Mouse (Mus musculus) cerebral cortex, adult 2 months (tissue): ENCODE data around the gene Casz1.

Experiments used
- WGBS: fragments of 180-500 bp; shearing (Covaris S2); methylation state at CpG from one replicate; pipeline ENCODE4 v1.1.7; 2018; 5-methylcytosine and 5-hydroxymethylcytosine counted together

The Casz1 gene

GRCm38 (mm10) chr4:148797475-148798324 is 6.5 kb upstream of the Casz1 start:
- WGBS: 88% methylated on average over 12 of the region's 12 CpGs

- 62% methylated on average over 4 of the region's 4 CpGs for WGBS
Measured at GRCm38 (mm10) chr4:148803031-148803430, 1.2 kb upstream of the Casz1 start.

GRCm38 (mm10) chr4:148803636-148804035 is 593 bp upstream of the Casz1 start:
- 28% methylated on average over 10 of the region's 10 CpGs for WGBS

- 1% methylated on average over 15 of the region's 16 CpGs for WGBS
Measured at GRCm38 (mm10) chr4:148804780-148805160, 541 bp downstream of the Casz1 start.

GRCm38 (mm10) chr4:148805161-148805810 is 1.1 kb downstream of the Casz1 start:
- WGBS: under 1% methylated on average over 41 of the region's 42 CpGs

GRCm38 (mm10) chr4:148805811-148806747 is 1.9 kb downstream of the Casz1 start:
- 2% methylated on average over 64 of the region's 64 CpGs for WGBS

- 2% methylated on average over 19 of the region's 26 CpGs for WGBS
Measured at GRCm38 (mm10) chr4:148806836-148807235, 2.6 kb downstream of the Casz1 start.

DNA sequence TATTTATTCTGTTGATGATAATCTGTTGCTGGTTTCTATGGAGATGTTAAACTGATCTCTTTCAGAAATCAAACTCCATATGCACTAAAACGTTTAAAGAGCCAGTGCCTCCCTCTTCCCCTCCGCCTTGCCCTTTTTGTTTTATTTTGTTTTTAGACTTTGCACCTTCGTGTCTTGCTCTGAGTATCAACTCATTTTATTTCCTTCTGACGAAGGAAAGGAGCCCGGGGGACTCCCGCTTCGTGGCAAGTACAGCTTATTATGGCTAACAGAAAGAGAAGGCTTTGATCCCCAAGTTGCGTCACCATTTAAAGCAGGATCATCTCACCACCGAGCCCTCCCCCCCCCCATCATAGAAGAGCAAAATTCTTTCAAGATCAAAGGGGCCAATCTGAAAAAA is 3.2 kb downstream of the Casz1 start:
- 3% methylated on average over 9 of the region's 9 CpGs for WGBS

DNA sequence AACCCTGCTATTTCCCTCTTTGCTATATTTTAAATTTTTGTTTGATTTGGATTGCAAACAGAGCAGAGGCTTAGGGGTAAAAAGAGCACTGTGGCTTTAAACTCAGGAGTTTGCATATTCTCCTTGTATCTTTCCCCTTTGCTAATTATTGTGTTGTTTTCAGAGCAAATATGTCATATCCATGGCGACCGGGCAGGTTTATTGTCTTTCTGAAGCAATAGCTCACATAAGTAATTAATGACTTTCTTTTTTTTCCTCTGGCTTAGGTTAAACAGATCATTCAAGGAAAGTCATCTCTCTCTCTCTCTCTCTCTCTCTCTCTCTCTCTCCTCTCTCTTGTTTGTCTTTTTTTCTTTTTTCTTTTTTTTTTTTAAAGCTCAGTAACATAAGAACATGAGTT is 4.6 kb downstream of the Casz1 start:
- 37% methylated on average over 2 of the region's 2 CpGs for WGBS

DNA sequence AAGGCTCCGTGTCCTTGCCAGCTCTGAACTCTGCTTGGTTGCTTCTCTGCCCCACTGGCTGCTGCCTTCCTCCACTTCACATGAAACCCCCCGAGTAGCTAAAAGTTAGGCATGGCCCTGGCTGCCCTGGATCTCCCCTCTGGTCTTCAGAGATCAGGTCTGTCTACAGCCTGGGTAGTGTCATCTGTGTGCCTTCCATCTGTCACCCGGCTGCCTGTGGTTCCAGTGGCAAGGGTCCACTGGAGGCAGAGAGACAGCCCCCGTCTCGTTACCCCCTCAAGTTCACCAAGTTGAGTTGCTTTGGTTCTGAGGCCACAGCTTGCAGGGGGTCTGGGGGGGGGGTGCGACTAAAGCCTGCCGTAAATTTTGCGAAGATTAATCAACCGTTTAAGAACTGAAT is 6.5 kb downstream of the Casz1 start:
- 83% methylated on average over 9 of the region's 9 CpGs for WGBS

GRCm38 (mm10) chr4:148811940-148812339 is 7.7 kb downstream of the Casz1 start:
- WGBS: 31% methylated on average over 10 of the region's 10 CpGs

GRCm38 (mm10) chr4:148813247-148813646 is 9.0 kb downstream of the Casz1 start:
- WGBS: 50% methylated on average over 6 of the region's 6 CpGs

DNA sequence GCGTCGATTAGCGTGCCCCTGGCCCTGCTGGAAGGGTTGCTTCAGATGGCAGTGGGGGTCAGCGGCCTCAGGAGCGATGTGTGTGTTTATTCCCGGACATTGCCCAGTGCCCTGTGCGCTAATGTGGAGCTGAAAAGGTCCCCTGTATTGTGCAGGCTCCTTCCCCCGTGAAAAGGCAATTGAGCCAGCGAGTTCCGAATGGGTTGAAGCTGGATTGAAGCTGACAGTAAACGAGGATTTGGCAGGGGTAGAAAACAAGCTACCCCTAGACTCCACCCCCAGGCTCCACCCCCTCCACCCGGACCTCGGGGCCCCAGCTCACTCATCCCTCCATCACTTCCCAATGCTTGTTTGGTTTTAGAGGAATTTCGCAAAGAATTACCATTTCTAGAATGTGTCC is 12.3 kb downstream of the Casz1 start:
- WGBS: 28% methylated on average over 14 of the region's 14 CpGs

- WGBS: 96% methylated on average over 12 of the region's 12 CpGs
Measured at GRCm38 (mm10) chr4:148818161-148818560, 13.9 kb downstream of the Casz1 start.

- WGBS: 58% methylated on average over 13 of the region's 13 CpGs
Measured at GRCm38 (mm10) chr4:148820171-148820570, 15.9 kb downstream of the Casz1 start.

GRCm38 (mm10) chr4:148823281-148823680 is 19.1 kb downstream of the Casz1 start:
- WGBS: 70% methylated on average over 8 of the region's 8 CpGs

GRCm38 (mm10) chr4:148830350-148830749 is 26.1 kb downstream of the Casz1 start:
- whole genome bisulfite sequencing: 63% methylated on average over 7 of the region's 7 CpGs

DNA sequence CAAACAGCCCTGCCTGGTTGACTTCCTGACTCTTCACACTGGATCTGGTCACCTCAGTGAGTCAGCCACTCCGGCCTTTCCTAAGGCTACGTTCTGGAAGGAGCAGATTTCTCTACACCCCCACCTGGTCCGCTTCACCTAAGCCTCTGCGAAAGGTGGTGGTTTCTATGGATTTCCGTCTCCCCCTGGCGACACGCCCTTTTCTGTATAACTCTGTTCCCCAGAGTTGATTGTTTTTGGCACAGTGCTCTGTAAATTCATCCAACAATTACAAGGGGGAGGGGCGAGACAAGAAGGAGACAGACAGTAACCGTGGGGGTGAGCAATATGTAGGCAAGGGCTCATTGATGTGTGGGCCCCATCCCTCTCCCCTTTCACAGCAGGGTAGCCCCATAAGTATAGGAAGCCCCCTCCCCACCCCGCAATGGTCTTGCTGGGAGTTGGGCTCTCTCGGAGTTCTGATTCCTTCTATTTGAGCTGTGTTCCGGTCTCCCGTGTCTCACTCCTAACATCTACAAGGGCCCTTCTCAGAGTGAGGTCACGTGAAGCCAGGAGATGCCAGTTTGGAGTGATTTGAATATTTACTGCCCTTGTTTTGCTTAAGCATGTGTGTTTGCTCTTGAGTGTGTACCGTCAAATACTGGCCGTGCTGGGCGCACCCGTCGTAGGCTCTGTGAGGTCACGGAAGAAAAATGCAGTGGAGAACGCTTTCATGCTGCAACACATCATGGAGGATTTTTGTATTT is 29.2 kb downstream of the Casz1 start:
- WGBS: 66% methylated on average over 21 of the region's 21 CpGs

GRCm38 (mm10) chr4:148836391-148836790 is 32.2 kb downstream of the Casz1 start:
- 41% methylated on average over 6 of the region's 6 CpGs for WGBS

DNA sequence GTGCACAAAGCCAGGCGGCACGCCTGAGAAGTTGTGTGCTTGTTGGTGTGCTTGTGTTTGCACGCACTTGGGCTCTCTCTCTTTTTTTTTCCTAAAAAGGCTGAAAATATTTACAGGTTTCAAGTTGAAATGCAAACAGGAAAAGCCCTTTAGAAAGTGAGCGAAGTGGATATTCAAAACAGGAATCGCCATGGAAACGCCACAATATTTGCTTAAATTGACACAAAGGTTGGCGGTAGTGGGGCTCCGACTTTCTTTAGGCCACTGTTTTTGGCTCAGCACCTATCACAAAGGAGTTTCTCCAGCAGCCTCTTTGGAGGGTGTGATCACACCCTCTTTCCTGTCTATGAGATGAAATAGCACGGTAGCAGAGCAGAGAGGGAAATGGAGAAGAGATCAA is 32.8 kb downstream of the Casz1 start:
- 31% methylated on average over 9 of the region's 9 CpGs for WGBS

GRCm38 (mm10) chr4:148837644-148838043 is 33.4 kb downstream of the Casz1 start:
- 64% methylated on average over 6 of the region's 6 CpGs for WGBS
